Mouse (Mus musculus) kidney, adult 2 months (tissue): Measurements from ENCODE around the gene Angptl2. TPM values are rescaled to one million over a fixed set of nuclear protein-coding genes. Genes with fewer than 3 reads are reported as not detected.

Source experiments
- DNase-seq: peaks from one replicate; pipeline ENCODE4 v3.0.0; 2021
- H3K27ac ChIP-seq: fragments of 200-500 bp; 2 replicates; pipeline ENCODE4 v1.5.1; 2012; ENCODE audit warnings: low read depth, low read length, control low read depth, inconsistent platforms; ENCODE audit not compliant: insufficient read depth
- H3K27me3 ChIP-seq: fragments of 200-500 bp; replicated peaks from 2 replicates; pipeline ENCODE4 v1.6.1; 2012; ENCODE audit warnings: mild to moderate bottlenecking, moderate library complexity, low read length, inconsistent platforms; ENCODE audit not compliant: control insufficient read depth, insufficient read depth
- H3K36me3 ChIP-seq: fragments of 200-500 bp; 2 replicates; pipeline ENCODE4 v1.6.1; 2012; ENCODE audit warnings: mild to moderate bottlenecking, moderate library complexity, low read length, inconsistent platforms; ENCODE audit not compliant: control insufficient read depth, insufficient read depth
- H3K4me1 ChIP-seq: fragments of 200-500 bp; 2 replicates; pipeline ENCODE4 v1.6.1; 2011; ENCODE audit warnings: low read length; ENCODE audit not compliant: control insufficient read depth, insufficient read depth
- H3K4me3 ChIP-seq: fragments of 200-500 bp; 2 replicates; pipeline ENCODE4 v1.5.1; 2011; ENCODE audit warnings: mild to moderate bottlenecking, low read depth, low read length, control low read depth; ENCODE audit not compliant: insufficient read depth
- CTCF ChIP-seq: fragments of 200-500 bp; conservative IDR thresholded peaks from 2 replicates; pipeline ENCODE4 v1.5.1; 2011; ENCODE audit warnings: low read depth, mild to moderate bottlenecking, control low read depth, low read length, moderate library complexity, mixed read lengths; ENCODE audit not compliant: insufficient read depth, insufficient read length
- POLR2A ChIP-seq: fragments of 200-500 bp; IDR thresholded peaks from one replicate; pipeline ENCODE4 v1.6.1; 2011; ENCODE audit warnings: low read depth, low read length, control low read depth
- WGBS: fragments of 180-500 bp; shearing (Covaris S2); methylation state at CpG from one replicate; pipeline ENCODE4 v1.1.7; 2018; 5-methylcytosine and 5-hydroxymethylcytosine counted together
- polyA plus RNA-seq: library from polyadenylated mRNA; depleted of rRNA; stranded (reverse); fragments of >200 nt; gene quantifications from 2 replicates; pipeline ENCODE4 v1.2.3, GENCODE M21; 2012; rRNA removed

Gene Angptl2
- polyA plus RNA-seq, 1 experiment: 93.0 TPM

- WGBS: 65% methylated on average over 2 of the region's 2 CpGs
- H3K27ac ChIP-seq: peak overlapping the region; percentile 4; the same call in 1 of the 2 replicates
Observed at GRCm38 (mm10) chr2:33283674-33284073, 67.8 kb downstream of the Angptl2 start.

GRCm38 (mm10) chr2:33288837-33289236 is 73.0 kb downstream of the Angptl2 start:
- Histone ChIP-seq H3K4me1 (no peaks in the 10 kb centered on the region), H3K27ac (no peak overlapping the region), H3K36me3 (0 out of 2 replicates have a peak, but pooled peaks cover 1% of the 10 kb centered on the region), H3K4me3 (no peak overlapping the region), H3K27me3 (no peaks in the 10 kb centered on the region)
- 94% methylated on average over 5 of the region's 5 CpGs for WGBS
- no peak for DNase-seq
- TF ChIP-seq CTCF (no peak), POLR2A (no peak)

More at GRCm38 (mm10) chr2:33283674-33284073, 67.8 kb downstream of the Angptl2 start:
- TF ChIP-seq POLR2A (no peak), CTCF (no peak)
- Histone ChIP-seq H3K4me3 (no peak overlapping the region), H3K4me1 (no peaks in the 10 kb centered on the region), H3K27me3 (no peaks in the 10 kb centered on the region), H3K36me3 (0 out of 2 replicates have a peak, but pooled peaks cover 1% of the 10 kb centered on the region)
- DNase-seq: peak; percentile 55

- H3K27me3 ChIP-seq: no peaks in the 10 kb centered on the region
- H3K36me3 ChIP-seq: 0 out of 2 replicates have a peak, but pooled peaks cover 1% of the 10 kb centered on the region
- H3K27ac ChIP-seq: no peak overlapping the region
- TF ChIP-seq POLR2A: no peak
- TF ChIP-seq CTCF: no peak
- 94% methylated on average over 8 of the region's 8 CpGs for WGBS
- DNase-seq: no peak
- H3K4me1 ChIP-seq: no peaks in the 10 kb centered on the region
- H3K4me3 ChIP-seq: no peak overlapping the region
Observed at GRCm38 (mm10) chr2:33290491-33290890, 74.6 kb downstream of the Angptl2 start.

- 87% methylated on average over 2 of the region's 2 CpGs for whole genome bisulfite sequencing
- H3K27ac ChIP-seq: no peak overlapping the region
- TF ChIP-seq CTCF (no peak), POLR2A (no peak)
- H3K27me3 ChIP-seq: no peaks in the 10 kb centered on the region
- 0 out of 2 replicates have a peak, but pooled peaks cover 1% of the 10 kb centered on the region for H3K36me3 ChIP-seq
- no peak overlapping the region for H3K4me3 ChIP-seq
- DNase-seq: no peak
- no peaks in the 10 kb centered on the region for H3K4me1 ChIP-seq
Observed at GRCm38 (mm10) chr2:33292057-33292456, 76.2 kb downstream of the Angptl2 start.

GRCm38 (mm10) chr2:33295115-33295514 is 79.2 kb downstream of the Angptl2 start:
- H3K27me3 ChIP-seq: no peaks in the 10 kb centered on the region
- WGBS: 85% methylated on average over 5 of the region's 5 CpGs
- no peak overlapping the region for H3K4me3 ChIP-seq
- no peak for TF ChIP-seq CTCF
- no peak for TF ChIP-seq POLR2A
- H3K36me3 ChIP-seq: no peaks in the 10 kb centered on the region
- H3K27ac ChIP-seq: no peak overlapping the region
- no peaks in the 10 kb centered on the region for H3K4me1 ChIP-seq
- DNase-seq: no peak

Other genes with a start within 250 kb of the Angptl2 start
- gene Slc2a8, start 234.0 kb upstream of the Angptl2 start, polyA plus RNA-seq: 51.1 and 51.9 TPM in 2 replicates
- gene Garnl3, start 84.4 kb upstream of the Angptl2 start, polyA plus RNA-seq: 1.1 and 1.2 TPM in 2 replicates
- 4.9 and 5.6 TPM in 2 replicates for gene Ralgps1, start 155.4 kb downstream of the Angptl2 start, polyA plus RNA-seq
- gene Zbtb34, start 215.3 kb downstream of the Angptl2 start, polyA plus RNA-seq: 5.1 and 6.2 TPM in 2 replicates